Mouse (Mus musculus) Patski (cell line): ENCODE results near the gene Clasp1. TPM values are rescaled to one million over a fixed set of nuclear protein-coding genes. Genes with fewer than 3 reads are reported as not detected.

ENCODE experiments used
- ATAC-seq: fragments of 100-300 bp; one replicate; pipeline ENCODE4 v1.8.0; 2021
- CTCF ChIA-PET: fragments of 350-600 bp; sonication (Branson Sonifier 250); formaldehyde crosslinking; loops from one replicate; lab custom pipeline; 2022; ENCODE audit warnings: inconsistent platforms; lab: Charles Lee
- POLR2A ChIA-PET: fragments of 350-600 bp; sonication (Branson Sonifier 250); formaldehyde crosslinking; loops from one replicate; lab custom pipeline; 2022; ENCODE audit warnings: antibody characterized with exemption, inconsistent platforms; lab: Charles Lee
- DNase-seq: peaks from one replicate; pipeline ENCODE4 v3.0.0-alpha.2; 2011; ENCODE audit warnings: low read depth, low spot score
- H3K27me3 ChIP-seq: fragments of 371-371 bp; one replicate; pipeline ENCODE4 v1.5.1; 2021
- CTCF ChIP-seq: fragments of 100-300 bp; IDR thresholded peaks from one replicate; pipeline ENCODE4 v1.5.1; 2021
- in situ Hi-C: fragments of 300-500 bp; cut with MboI; formaldehyde crosslinking; loops from 3 replicates; pipeline ENCODE4 v1.11.1; 2018; ENCODE audit warnings: low pct_unique_long_range_greater_than_20kb, mixed read lengths
- polyA plus RNA-seq: library from polyadenylated mRNA; unstranded; gene quantifications from one replicate; pipeline ENCODE4 v1.2.3, GENCODE M21; 2021

Gene Clasp1
- polyA plus RNA-seq, 1 experiment from 2014 or later = 39.0 TPM

DNA sequence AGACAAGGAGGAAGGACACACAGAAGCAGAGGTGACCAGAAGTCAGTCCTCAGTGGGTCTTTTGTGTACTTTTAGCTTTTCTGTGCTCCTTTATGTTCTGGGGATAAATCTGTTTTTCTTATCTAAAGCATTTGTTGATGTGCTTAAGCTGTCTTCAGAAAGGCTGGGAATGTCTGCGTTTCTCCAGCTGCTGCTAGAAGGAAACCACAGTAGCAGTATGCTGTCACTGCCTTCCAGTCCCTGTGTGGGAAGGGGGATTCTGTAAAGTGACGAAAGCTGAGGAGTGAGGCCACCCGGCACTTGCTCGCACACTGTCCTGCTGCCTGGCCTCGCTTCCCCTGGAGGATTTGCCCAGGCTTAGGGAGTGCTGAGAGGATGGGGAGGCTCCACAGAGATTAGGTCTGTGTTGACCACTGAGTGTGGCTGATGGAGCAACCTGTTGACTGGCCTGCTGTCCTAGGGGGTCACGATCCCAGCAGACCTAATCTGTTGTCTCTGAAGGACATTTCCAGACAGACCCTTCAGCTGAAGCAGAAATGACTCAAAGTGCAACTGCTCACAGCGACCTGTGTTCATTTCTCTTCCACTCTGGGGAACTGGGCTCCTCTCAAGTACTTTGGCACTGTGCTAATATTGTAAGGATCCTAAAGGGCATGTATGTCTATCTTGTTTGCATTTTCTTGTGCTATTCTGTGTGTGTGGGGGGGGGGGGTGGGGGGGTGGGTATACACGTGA, 93.6 kb downstream of the Clasp1 start:
- POLR2A ChIA-PET = interaction anchor here (1.2 kb wide), 1 partner anchor 12 kb away, joined by 3 read pairs; no protein-coding TSS in a partner anchor
- ATAC-seq = no peak
- DNase-seq = no peak
- in situ Hi-C loops = no loop called here
- CTCF ChIA-PET = interaction anchor here (1.4 kb wide), 1 partner anchor 10 kb away, joined by 3 read pairs; no protein-coding TSS in a partner anchor
- no peaks in the 10 kb centered on the region for H3K27me3 ChIP-seq
- no peak for TF ChIP-seq CTCF

DNA sequence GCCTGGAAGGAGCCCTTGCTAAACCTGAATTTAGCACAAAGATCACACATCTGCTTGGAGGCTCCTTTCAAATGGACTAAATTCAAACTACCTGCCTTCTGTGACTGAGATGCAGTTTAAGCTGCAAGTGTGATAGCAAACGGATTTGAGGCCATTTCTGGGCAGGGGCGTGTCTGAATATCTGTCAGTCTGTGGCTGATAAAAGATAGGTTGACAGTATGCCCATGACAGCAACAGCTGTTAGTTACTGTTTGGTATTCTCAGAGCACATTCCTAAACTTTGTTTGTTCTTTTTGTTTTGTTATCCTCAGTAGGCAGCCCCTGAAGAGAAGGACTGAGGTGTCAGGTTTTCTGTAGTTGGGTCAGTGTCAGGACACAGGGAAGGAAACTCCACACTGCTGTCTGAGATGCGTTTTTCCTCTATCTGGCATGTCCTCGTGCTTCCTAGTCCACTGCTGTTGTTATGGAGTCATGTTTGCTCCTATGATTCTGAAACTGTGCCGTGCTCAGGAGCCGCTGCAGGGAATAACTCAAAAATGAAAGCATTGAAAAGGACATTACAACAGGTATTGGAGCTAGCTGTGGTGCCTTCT, 94.7 kb downstream of the Clasp1 start:
- TF ChIP-seq CTCF = no peak
- in situ Hi-C loops = no loop called here
- ChIA-PET POLR2A (interaction anchor here (1.2 kb wide), 1 partner anchor 13 kb away, joined by 3 read pairs; no protein-coding TSS in a partner anchor), CTCF (interaction anchor here (1.3 to 2.3 kb wide), 3 partner anchors 19 to 40 kb away, joined by 3 to 7 read pairs (median 4); no protein-coding TSS in a partner anchor)
- H3K27me3 ChIP-seq = no peaks in the 10 kb centered on the region
- no peak for ATAC-seq
- DNase-seq = no peak

DNA sequence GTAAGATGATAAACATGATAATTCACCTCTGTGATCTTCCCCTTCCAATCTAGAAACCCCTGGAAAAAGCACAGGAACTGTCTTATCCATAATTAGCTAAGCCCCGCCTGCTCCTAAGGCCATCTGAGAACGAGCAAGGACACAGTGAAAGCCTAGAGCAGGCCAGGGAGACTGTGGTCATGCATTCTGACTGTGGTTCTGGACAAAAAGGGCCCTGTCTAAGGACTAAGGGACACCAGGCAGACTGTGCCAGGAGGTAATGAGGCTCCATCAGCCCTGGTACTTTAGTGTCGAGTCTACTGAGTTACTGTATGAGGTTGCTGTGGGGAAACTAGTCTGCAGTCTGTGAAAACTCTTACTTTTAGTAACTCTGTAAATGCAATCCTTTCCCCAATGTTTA, 96.7 kb downstream of the Clasp1 start:
- TF ChIP-seq CTCF = no peak
- H3K27me3 ChIP-seq = no peaks in the 10 kb centered on the region
- no peak for DNase-seq
- in situ Hi-C loops = no loop called here
- CTCF ChIA-PET = interaction anchor here (0.7 to 2.3 kb wide), 5 partner anchors 8 to 129 kb away, joined by 3 to 7 read pairs (median 4); no protein-coding TSS in a partner anchor
- no peak for ATAC-seq
- POLR2A ChIA-PET = no interaction called here

DNA sequence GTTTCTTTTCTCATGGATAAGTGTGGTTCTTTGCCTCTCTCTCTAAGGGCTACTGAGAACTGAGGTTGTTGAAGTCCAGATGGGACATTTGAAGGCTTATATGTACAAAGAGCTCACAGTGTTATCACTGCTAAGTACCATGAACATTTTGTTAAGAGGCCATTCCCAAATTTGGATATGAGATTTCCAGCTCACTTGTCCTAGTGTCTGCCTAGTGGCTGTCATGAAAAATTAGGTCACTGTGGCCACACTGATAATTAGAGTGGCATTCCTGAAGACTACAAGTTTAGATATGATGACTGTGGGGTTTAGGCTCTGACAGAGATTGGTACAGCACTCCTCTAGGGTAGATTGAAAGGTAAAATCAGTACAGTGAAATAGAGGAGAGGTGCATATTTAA, 97.2 kb downstream of the Clasp1 start:
- ChIA-PET POLR2A (no interaction called here), CTCF (interaction anchor here (0.9 to 2.3 kb wide), 4 partner anchors 9 to 115 kb away, joined by 3 to 7 read pairs (median 6); no protein-coding TSS in a partner anchor)
- H3K27me3 ChIP-seq = no peaks in the 10 kb centered on the region
- no peak for TF ChIP-seq CTCF
- DNase-seq = no peak
- in situ Hi-C loops = no loop called here
- ATAC-seq = no peak

DNA sequence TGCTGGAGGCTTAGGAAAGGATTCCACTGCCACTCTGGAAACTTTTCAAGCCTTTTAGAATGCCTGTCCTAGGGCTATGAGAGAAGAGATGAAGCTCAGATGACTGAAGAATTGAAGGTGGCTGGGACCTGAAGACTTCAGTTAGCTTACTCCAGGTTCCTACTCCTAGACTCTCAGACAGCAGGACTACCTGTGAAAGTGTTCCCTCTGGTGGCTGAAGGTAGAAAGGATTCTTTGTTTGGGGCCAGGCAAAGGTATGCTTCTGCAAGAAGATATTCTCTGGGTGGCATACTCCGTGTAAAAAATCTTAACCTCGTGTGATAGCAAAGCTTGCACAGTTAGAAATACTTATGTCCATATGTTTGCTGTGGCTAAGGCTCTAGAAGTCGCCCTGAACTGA, 104.0 kb downstream of the Clasp1 start:
- DNase-seq (no peak), ATAC-seq (no peak)
- peak; percentile 52 for TF ChIP-seq CTCF
- CTCF ChIA-PET = interaction anchor here (0.8 to 2.7 kb wide), 9 partner anchors 8 to 267 kb away, joined by 3 to 11 read pairs (median 3); no protein-coding TSS in a partner anchor
- in situ Hi-C loops = no loop called here
- POLR2A ChIA-PET = no interaction called here
- no peaks in the 10 kb centered on the region for H3K27me3 ChIP-seq

DNA sequence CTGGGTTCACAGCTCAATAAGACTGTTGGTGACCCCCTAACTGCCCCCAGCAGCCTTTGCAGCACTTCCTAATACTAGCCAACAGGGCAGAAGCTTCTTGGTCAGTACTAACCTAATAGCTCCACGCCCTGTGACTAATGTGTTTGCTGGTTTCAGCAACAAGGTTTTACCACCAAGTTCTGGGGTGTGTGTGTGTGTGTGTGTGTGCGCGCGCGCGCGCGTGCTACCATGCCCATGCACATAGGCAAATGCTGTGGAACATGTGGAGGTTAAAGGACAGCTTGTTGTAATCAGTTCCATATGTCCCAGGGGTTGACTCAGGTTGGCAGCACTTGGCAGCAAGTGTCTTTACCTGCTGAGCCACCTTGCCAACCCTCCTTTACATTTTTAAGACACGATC, 105.7 kb downstream of the Clasp1 start:
- in situ Hi-C loops = no loop called here
- no peaks in the 10 kb centered on the region for H3K27me3 ChIP-seq
- DNase-seq (no peak), ATAC-seq (no peak)
- ChIA-PET CTCF (interaction anchor here (0.7 to 2.7 kb wide), 2 partner anchors 19 to 137 kb away, joined by 3 to 11 read pairs; no protein-coding TSS in a partner anchor), POLR2A (no interaction called here)
- TF ChIP-seq CTCF = no peak

DNA sequence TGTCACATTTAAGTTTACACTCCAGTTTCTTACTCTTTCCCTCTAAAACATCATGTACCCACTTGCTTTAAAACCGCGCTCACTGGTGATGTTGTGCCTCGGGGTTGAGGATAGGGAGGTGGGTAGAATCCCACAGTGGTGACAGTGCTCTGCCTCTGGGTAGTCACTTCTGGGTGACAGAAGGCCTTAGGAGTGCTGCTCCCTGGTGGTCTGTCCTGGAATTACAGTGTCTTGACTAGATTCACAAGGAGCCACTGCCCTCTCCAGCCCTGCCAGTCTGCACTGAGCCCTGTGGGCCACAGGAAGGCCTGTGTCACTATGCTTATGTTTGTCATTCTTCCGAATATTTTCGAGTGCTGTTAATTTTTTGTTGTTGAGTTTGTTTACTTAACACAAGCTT, 109.5 kb downstream of the Clasp1 start:
- DNase-seq (peak; percentile 15), ATAC-seq (peak; percentile 90)
- CTCF ChIA-PET = interaction anchor here (0.8 to 1.4 kb wide), 5 partner anchors 9 to 175 kb away, joined by 3 to 4 read pairs (median 3); no protein-coding TSS in a partner anchor
- POLR2A ChIA-PET = no interaction called here
- TF ChIP-seq CTCF = peak; percentile 84
- in situ Hi-C loops = no loop called here
- no peaks in the 10 kb centered on the region for H3K27me3 ChIP-seq

DNA sequence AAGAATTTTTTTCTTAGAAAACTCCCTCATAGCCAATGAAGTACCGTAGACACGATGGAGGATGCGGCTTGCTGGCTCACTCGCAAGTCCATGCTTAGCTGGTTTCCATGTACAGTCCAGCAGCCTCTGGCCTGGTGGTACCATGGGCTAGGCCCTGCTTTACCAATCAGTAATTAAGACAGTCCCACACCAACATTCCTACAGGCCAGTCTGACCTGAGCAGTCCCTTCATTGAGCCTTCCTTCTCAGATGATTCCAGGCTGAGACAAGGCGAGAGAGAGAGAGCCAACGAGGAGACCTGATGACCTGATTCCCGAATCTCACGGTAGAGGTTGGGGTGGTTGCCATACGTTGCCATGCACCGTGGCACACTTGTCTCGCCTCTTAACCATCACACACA, 111.7 kb downstream of the Clasp1 start:
- no peaks in the 10 kb centered on the region for H3K27me3 ChIP-seq
- ChIA-PET CTCF (no interaction called here), POLR2A (no interaction called here)
- no peak for TF ChIP-seq CTCF
- in situ Hi-C loops = no loop called here
- no peak for ATAC-seq
- DNase-seq = no peak

DNA sequence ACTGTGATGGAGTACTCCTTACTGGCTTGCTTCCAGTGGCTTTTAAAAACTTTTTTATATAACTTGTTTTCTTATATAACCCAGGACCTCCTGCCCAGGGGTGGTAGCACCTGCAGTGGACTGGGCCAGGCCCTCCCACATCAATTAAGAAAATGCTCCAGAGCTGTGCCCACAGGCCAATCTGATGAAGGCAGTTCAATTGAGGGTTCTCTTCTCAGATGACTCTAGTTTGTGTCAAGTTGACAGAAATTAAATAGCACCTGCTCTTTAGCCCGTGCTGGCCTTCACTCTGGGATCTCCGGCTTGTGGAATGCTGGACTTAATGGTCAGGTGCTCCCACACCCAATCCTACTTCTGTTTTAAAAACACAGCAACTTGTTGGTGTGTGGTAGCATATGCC, 112.8 kb downstream of the Clasp1 start:
- POLR2A ChIA-PET = no interaction called here
- ATAC-seq (no peak), DNase-seq (no peak)
- CTCF ChIA-PET = interaction anchor here (1.8 kb wide), 1 partner anchor 17 kb away, joined by 7 read pairs; no protein-coding TSS in a partner anchor
- H3K27me3 ChIP-seq = no peaks in the 10 kb centered on the region
- in situ Hi-C loops = no loop called here
- no peak for TF ChIP-seq CTCF

DNA sequence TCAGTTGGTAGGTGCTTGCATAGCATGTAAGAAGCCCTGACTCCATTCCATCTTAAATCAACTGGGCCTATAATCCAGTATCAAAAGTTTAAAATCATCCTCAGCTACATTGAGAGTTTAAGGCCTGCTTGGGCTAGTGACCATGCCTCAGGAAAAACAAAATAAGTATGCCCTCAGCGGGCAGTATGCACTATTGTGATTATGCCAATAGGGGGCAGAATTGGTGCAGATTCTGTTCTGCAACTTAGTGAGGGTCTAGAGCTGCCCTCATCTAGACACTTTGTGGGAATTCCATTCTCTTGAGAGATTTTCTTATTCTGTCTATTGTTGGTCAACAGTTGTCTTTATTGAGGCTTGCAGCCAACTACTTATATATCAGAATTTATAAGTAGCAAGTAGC, 116.9 kb downstream of the Clasp1 start:
- no peaks in the 10 kb centered on the region for H3K27me3 ChIP-seq
- DNase-seq (no peak), ATAC-seq (no peak)
- peak; percentile 55 for TF ChIP-seq CTCF
- POLR2A ChIA-PET = no interaction called here
- in situ Hi-C loops = no loop called here
- CTCF ChIA-PET = interaction anchor here (1.2 to 1.3 kb wide), 3 partner anchors 10 to 175 kb away, joined by 3 to 4 read pairs (median 4); no protein-coding TSS in a partner anchor
